Mouse (Mus musculus) C2C12 (cell line): ENCODE data around the gene Gm21974.

Experiments
- CEBPB ChIP-seq: IDR thresholded peaks from one replicate; pipeline ENCODE4 v1.6.1; 2011; ENCODE audit warnings: low read depth, mild to moderate bottlenecking, control low read depth, moderate library complexity
- CTCF ChIP-seq: IDR thresholded peaks from one replicate; pipeline ENCODE4 v1.5.1; 2011; ENCODE audit not compliant: control insufficient read depth, insufficient read depth, insufficient read length
- FOSL1 ChIP-seq: IDR thresholded peaks from one replicate; pipeline ENCODE4 v1.8.0; 2011; ENCODE audit warnings: mild to moderate bottlenecking, low read length; ENCODE audit not compliant: poor library complexity, insufficient read depth, severe bottlenecking
- USF1 ChIP-seq: IDR thresholded peaks from one replicate; pipeline ENCODE4 v1.6.1; 2011; ENCODE audit warnings: low read depth, mild to moderate bottlenecking, control low read depth, moderate library complexity

- TF ChIP-seq FOSL1, result no peak
- no peak for TF ChIP-seq CTCF
- TF ChIP-seq USF1, result no peak
- TF ChIP-seq CEBPB, result no peak
Observed at GRCm38 (mm10) chr7:127925252-127925651, 30.0 kb upstream of the Gm21974 start.
